Mouse (Mus musculus) C2C12 (cell line): ENCODE data around the gene Rdh1.

Experiments used
- CTCF ChIP-seq: IDR thresholded peaks from one replicate; pipeline ENCODE4 v1.5.1; 2011; ENCODE audit not compliant: control insufficient read depth, insufficient read depth, insufficient read length
- MAX ChIP-seq: IDR thresholded peaks from one replicate; pipeline ENCODE4 v1.6.1; 2011; ENCODE audit warnings: mild to moderate bottlenecking, control low read depth
- MYOD1 ChIP-seq: IDR thresholded peaks from one replicate; pipeline ENCODE4 v1.6.1; 2011; ENCODE audit warnings: low read depth; ENCODE audit not compliant: control insufficient read depth, insufficient read length

GRCm38 (mm10) chr10:127815888-127816287 is 56.4 kb downstream of the Rdh1 start:
- TF ChIP-seq CTCF (no peak), MAX (no peak), MYOD1 (no peak)
